Mouse (Mus musculus): ENCODE measurements around the gene Lrrc32.

Lrrc32 gene

DNA sequence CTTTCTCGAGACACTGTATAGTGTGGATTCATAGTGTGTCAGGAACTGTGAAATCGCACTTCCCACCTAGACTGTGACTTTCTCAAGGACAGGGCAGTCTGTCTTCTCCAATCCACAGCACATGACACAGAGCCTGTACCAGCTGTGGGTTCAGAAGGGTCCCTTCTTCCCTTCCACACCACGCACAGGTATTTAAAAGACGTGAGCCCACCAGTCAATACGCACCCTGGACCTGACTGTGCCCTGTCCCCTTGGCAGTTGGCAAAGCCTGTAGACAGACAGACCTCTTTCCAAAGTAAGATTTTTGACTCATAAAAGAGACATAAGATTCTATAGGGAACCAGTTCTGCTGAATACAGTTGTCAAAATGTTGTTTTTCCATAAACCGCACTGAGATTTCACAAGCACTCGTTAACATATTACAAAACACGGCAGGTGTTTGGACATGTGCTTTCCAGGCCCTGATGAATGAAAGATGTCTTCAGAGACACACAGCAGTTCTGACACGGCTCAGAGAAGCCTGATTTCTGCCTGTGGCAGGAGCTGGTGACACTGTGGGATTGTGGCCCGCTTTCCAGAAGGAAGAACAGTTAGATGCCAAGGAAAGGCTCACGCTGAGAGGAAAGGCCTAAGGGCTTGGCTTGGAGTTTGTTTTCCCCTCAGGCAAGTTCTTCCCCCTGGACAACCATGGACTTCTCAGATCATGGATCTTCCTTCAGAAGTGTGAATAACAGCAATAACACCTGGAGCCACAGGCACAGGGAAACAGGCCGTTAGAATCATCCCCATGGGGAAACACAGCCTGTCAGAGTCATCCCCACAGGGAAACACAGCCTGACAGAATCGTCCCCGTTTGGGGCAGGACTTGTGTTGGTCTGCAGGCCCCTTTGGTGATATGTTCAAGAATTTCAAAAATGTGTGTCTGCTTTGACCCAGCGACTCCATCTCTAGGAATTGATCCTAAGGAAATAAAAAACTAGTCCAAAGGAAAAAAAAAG lies 22.2 kb downstream of the Lrrc32 start:
- no peak for DNase-seq (ENCODE audit: low read depth)

DNA sequence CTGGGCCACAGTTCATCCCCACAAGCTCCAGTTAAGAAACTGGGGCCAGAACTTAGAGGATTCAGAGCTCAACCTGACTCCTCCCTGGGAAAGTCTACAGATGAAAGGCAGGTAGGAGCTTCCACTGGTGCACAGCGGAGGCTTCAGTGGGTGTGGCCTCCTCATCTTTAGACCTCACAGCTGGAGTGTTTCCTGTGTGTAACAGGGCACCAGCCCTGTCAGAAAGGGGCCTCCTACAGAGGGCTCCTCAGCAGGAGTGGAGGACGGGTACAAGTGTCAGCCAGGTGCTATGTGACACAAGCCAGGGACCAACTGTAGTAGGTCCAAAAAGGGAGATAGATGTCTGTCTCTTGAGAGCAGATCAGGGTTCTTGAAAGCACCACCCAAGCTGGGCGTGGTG lies 24.2 kb downstream of the Lrrc32 start:
- no peak for DNase-seq (ENCODE audit: low read depth)

DNA sequence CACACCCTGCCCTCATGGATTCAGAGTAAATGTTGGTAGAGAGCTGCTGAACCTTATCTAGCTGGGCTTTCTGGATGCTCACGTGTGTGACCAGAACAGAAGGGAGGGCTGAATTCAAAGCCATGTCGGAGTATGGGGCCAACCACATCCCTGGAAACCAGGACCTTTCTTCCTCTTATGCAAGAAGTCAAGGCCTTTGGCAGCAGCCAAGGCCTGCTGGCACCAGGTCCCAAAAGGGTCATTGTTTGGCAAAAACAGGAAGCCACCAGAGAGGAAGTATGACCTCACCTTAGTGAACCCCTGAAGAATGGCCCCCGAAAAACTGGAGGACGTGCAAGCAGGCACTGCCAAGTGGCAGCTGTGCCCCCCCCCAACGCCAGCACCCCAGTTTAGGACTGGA lies 33.5 kb downstream of the Lrrc32 start:
- DNase-seq (ENCODE audit: low read depth), result peak; percentile 28

DNA sequence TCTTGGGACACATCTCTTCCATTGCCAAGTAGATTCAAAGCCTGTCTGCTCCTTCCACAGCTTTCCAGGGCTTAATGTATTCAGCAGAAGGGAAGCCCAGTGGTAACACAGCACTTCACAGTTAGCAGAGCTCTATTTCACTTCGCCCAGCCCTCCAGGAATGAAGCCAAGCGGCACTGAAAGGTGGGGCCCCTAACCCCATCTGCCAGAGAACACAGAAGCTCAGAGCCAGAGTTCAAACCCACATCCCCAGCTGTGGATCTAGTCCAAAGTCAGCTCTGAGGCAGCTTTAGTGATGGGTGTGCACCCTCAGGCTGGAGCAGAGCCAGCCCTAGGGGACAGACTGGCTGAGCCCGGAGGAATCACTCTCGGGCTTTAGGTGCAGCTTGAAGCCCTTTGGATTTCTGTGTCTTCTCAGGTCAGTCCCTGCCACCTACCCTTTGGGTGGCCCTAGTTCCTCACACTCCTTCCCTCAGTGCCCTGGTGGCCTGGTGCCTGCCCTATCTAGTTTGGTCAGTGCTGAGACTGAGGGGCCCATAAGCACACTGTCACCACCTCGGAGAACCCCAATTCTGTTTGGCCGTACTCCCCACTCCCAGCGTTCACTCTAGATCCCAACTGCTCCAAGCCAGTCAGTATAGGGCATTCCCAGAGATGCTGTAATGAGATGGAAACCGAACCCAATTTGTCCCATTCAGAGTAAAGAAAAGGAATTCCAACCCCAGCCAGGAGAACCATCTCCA lies 34.2 kb downstream of the Lrrc32 start:
- DNase-seq (ENCODE audit: low read depth), result no peak

DNA sequence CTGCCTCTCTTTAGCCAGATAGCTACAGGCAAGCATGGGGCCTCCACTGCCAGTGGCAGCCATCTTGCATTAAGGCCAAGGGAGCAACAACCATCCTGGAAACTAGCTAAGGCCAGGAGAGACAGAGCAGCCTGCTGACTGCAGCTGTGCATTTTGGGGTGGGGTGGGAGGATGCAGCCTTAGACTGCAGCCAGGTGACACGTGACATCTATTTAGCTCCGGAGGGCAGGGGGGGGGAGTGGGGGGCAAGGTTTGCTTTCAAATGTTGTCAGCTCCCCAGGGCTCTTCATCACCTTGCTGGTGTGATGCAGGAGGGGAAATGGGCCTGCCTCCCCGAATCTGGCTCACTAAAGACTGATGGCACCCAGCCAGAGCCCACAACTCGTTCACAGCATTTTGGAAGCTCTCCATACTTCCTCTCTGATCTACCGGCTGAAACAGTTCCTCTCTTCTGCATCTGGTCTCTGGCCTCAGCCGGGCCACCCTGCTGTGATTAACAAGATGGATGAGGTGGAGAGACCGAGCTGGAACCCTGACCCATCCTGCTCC lies 34.8 kb downstream of the Lrrc32 start:
- DNase-seq (ENCODE audit: low read depth), result peak; percentile 32

DNA sequence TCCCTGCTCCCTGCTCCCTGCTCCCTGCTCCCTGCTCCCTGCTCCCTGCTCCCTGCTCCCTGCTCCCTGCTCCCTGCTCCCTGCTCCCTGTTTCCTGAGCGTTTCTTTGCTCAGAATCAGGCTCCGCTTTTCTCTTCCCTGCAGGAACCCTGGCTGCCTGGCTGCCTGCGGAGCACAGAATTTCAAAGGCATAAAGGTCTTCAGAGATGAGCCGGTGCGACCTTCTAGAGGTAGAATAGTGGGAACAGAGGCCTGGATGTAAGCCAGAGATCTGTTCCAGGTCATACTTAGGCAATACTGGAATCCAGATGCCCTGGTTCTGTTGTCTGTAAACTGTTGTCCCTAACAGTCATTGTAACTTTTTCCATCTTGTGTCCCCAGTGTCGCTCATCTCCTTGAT lies 35.3 kb downstream of the Lrrc32 start:
- DNase-seq (ENCODE audit: low read depth), result no peak

DNA sequence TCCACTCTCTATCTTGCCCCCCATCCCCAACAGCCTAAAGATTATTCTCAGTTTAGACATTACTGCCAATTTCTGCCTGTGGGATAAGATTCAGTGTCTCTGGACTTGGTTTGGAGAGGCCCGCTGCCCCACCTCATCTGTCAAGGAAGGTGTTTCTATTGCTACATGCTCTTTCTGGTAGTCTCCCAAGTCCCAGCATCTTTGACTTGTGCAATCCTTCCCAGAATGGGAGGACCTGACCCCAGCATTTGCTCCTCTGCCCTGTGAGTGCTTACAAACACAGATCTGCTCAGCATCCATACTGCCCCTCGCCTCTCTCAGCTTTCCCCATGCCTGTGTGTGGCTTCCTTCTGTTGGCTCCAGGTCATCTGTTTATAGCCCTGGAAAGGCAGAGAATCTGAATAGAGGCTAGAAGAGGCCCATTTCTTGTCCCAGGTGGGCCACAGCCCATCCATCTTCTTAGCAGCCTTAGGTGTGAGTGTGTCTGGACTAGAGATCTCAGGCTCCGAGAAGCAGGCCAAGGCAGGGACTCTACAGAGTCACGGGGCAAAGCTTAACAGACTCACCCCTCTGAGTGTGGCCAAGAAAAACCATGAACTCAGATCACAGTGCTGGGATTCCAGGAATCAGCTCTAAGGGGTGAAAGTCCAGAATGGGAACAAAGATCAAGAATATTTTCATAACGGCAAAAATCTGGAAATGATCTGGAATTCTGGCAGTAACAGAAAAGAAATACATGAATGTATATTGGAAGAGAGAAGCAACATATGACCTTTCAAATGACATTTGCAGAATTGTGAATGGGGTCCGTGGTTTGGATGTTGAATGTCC lies 36.0 kb downstream of the Lrrc32 start:
- DNase-seq (ENCODE audit: low read depth), result no peak

DNA sequence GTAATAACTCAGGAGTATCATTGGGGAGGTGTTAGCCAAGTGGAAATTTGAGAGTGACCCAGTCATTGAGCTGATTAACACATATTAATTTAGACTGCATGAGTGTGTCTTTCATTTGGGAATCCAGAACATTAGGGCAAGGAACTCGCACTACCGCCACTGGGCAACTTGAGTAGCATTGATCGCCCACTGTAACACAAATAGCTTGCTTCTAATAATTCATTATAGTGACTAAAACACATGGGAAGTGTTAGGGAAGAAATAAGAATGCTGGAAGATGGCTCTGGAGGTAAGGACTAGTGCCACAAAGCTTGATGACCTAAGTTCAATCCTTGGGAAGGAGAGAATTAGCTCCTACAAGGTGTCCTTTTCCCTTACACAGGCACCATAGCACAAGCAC lies 38.0 kb downstream of the Lrrc32 start:
- DNase-seq (ENCODE audit: low read depth), result no peak

DNA sequence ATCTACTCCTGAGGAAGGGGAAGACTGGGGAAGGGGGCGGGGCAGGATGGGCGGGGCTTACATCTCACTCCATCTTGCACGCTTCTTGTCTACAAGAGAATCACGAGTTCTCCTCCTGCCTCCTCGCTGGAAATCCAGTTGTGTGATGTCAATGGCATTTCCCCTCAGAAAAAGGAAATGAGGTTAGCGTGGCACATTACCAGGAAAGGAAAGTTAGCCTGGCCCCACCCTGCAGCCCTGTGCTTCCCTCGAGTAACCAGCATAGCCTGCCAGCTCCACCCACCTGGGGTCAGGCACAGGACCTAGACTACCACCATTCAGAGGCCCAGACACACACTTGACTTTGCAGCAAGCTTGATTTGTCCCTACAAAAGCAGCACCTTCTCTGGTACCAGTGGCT lies 42.5 kb downstream of the Lrrc32 start:
- DNase-seq (ENCODE audit: low read depth), result no peak

DNA sequence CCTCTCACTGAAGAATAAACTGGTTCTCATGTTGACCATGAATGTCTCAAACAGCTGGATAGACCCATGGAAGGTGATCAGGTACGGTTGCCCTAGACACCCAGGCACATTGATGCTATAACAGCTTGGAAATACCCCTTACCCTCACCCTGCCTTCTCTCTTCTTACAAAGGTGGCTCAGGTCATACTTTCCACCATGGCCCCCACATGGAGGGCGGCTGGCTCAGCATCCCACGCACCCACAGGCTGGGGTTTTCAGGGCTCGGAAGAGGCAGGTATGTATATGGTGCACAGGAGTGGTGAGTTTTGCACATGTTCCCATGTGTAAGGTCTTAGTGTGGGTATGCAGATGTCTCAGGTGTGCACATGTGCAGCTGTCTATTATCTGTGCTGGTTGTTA lies 43.9 kb downstream of the Lrrc32 start:
- no peak for DNase-seq (ENCODE audit: low read depth)

DNA sequence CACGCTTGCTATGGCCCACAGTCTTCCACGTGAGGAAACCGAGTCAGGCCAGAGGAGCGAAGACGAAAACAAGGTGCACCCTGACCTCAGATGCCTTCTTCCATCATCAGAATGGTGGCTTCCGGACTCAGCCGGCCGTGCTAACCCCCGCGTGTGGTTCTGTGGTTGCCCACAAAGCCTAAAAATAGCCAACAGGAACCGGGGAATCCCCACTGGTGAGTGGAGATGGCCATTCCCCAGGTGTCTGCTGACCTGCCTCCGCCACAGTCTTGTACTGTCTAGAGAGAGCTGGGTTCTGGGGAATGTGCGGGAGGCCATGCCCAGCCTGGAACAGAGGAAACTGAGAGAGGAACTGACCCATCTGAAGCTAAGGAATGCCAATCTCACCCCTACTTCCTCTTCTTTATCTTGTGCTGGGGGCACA lies 45.4 kb downstream of the Lrrc32 start:
- peak; percentile 34 for DNase-seq (ENCODE audit: low read depth)

DNA sequence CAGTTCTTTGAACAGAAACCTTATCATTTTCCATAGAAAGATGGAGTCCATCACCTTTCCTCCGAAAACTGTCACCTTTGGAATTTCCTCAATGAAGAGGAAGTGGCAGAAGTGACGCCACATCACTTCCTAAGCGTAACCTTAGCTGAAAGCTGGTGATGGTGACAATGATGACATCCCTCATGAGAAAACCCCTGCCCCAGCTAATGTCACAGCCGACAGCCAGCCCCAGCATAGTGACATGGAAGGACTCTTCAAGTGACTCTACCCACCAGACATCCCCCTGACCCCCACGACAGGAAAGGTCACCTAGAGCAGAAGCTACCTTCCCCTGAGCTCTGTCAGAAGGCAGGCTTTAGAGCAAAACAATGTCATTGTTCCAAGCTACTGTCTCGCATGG lies 46.1 kb downstream of the Lrrc32 start:
- DNase-seq (ENCODE audit: low read depth), result no peak

DNA sequence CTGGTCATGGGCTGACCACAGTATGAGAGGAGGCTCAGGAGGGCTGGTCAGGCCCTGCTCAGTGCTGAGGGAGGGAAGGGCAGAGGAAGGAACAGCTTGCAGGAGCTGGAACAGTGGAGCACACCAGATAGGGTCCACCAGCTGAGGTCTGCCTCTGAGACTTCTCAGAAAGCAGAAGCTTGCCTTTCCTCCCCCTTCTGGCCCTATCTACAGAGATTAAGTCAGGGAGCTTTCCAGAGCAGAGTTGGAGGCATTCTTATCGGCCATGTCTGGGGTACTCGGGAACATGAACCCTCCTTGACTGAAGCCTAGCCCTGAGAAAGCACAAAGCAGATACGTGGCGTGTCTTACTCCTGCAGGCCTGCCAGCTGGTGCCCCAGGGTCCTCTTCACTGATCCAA lies 46.8 kb downstream of the Lrrc32 start:
- no peak for DNase-seq (ENCODE audit: low read depth)

DNA sequence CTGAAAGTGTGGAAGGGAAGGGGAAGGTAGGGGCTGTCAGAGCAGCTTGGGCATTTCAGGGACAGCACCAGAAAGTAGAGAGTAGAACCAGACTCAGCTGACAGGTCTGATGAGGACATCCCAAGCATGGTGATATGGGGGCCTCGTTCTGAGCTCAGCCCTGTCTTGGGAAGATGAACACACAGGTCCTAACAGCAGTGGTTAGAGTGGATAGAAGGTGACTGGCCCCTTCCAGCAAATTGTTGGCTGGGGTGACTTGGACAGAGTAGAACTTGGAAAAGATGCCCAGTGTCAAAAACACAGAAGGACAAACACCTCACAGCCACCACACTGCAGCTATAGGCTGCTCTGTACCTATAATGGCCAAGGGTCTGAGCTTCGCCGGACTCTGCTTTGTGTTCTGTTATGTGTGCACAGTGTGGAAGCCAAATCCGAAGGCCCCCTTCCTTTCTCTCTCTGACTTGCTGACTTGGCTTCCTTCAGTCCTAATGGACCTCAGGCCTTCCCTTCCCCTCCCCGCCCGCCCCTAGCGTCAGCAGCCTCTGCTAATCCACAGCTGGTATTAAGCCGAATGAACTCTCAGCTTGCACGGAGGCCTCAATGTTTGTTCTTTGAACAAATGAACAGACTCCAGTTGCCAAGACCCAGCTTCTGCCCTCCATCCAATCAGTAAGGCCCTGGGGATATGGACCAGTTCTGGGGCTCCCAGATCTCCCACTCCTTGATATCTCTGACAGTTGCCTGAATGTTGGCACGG lies 48.3 kb downstream of the Lrrc32 start:
- DNase-seq (ENCODE audit: low read depth), result no peak

DNA sequence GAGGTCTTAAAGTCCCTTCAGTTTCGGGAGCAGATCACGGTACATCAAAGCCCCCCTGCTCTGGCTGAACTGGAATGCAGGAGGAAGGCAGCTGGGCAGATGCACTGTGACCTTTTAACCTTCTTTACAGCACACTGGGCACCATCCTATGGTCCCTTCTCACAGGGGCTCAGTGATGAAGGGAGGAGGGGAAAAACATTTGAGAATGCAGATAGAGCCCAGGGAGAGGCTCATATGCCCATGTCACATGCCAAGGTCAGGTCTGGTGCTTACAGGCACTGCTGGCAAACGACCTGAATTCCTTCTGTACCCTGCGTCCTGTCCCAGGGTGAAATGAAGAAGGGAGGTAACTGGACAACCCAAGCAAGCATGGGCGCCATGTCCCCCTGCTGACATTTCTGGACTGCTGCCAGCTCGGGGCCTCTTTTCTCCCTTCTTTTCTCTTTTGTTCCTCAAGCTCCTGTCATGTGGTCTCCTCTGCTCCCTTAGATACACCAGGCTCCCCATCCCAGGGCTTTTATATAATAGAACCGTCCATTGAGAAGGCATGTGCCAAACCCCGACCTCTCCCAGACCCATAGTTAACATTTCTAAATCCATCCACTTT lies 49.0 kb downstream of the Lrrc32 start:
- no peak for DNase-seq (ENCODE audit: low read depth)

DNA sequence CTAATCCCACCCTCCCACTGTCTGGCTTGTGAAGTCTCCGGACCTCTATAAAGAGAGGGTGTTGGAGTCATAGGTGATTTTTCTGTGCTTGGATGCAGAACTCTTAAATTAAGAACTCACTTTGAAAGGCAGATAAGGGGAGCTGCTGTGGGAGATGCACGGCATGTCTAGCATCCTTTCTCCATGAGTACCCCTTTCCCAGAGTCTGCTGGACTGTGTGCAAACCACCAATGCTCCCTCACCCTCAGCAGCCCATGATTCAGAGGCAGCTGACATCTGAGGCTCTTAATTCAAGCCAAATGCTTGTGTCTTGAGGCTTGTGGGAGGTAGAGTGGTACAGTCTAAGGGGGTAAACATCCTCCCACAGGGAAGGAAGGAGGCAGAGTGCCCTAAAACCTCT lies 51.8 kb downstream of the Lrrc32 start:
- DNase-seq (ENCODE audit: low read depth), result no peak

DNA sequence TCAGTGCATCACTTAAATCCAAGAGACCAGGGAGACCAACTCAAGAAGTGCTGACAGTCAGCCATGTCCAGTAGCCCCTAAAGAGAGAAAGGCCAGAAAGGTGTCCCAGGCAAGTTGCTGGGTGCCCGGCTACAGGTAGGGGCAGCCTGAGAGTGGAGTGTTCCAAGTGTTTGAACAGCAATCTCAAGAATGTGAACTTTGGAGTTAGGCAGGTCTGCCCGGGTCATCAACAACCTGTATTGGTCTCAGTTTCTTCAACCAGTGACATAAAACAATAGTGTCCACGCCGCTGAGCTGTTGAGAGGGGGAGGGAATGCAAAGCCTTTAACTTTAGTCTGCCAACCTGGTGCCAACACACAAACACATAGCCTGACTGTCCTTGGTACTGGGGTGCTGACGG lies 52.5 kb downstream of the Lrrc32 start:
- DNase-seq (ENCODE audit: low read depth), result no peak

DNA sequence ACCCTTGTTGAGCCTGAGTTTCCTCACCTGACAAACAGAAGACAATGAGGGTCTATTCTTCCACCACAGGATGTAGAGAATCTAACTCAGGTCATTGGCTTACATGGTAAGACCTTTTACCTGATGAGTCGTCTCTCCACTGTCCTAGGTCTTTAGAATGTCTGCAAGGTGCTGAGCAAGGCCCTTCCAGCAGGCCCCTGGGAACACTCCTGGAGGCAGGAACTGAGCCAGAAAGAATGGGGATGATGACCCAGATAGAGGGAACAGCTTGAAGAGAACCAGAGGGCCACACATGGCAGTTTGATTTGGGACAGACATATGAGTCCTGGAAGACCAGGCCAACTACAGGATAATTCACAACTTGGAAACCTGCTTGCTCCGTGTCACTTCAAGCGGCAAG lies 53.2 kb downstream of the Lrrc32 start:
- DNase-seq (ENCODE audit: low read depth), result no peak

DNA sequence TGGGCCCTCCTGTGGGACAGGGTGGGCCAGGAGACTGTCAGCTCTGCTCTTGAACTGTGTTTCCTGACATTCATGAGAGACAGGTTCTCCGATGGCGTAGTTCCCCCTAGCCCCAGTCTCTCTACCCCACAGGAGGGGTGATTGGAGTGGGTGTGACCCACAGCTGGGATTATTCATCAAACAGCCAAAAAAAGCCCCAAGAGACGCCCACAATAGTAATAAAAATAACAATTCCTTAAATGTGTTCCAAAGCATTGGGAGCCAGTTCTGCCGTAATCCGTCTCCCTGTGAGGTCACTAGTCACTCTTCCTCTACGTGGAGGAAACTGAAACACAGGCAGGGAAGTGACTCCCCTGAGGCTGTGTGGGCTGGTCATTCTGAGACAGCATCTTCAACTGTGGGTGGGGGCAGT lies 53.7 kb downstream of the Lrrc32 start:
- no peak for DNase-seq (ENCODE audit: low read depth)

DNA sequence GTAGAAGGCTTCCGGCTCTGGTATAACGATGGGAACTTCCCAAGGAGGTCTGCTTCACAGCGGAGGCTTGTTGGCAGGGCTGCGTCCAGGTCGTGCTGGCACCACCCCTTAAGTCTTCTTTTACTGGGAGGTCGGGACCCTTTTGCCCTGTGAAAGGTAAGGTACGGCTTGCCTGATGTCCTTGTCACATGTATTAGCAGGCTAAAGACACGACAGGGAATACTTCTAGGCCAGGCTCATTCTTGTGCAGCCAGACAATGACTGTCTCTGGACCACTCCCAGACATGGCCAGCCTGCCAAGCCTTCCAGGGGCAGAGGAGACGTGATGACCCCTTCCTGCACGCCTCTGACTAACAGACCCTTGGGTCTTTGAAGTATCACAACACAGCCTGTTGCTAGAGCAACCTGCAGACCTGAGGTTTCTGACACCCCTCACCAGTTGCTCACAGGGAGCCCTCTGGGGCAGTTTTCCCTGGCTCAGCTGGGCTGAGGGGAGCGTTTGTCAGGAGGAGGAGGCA lies 54.8 kb downstream of the Lrrc32 start:
- DNase-seq (ENCODE audit: low read depth), result no peak

DNA sequence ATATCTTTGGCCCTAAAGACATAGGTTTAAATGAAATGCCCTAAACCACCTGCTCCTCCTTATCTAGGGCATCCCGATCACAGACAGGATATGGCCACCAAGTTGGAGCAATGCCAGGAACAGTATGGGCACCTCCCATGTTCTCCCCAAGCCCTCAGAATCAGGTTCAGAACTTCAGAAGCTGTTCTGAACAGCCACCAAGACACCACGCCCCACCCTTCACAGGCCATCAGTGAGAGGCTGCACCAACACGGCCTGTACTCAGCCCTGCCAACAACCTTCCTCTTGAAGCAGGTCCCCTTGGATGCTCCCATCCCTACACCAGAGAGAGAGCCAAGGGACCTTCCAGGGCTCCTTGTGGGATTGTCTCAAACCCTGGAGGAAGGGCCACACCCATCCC lies 55.5 kb downstream of the Lrrc32 start:
- DNase-seq (ENCODE audit: low read depth), result no peak

Measured in c-Kit-positive CD71-negative TER-119-negative erythroid progenitor cells, embryonic 14.5 days (primary cell).